Mouse (Mus musculus) macrophage (primary cell): ENCODE results near the gene Tmem53. TPM values are rescaled to one million over a fixed set of nuclear protein-coding genes. Genes with fewer than 3 reads are reported as not detected.

Experiments
- H3K27ac ChIP-seq: fragments of 350-480 bp; formaldehyde crosslinking; 2 replicates; pipeline ENCODE4 v1.9.0; 2021
- H3K36me3 ChIP-seq: fragments of 350-480 bp; formaldehyde crosslinking; 2 replicates; pipeline ENCODE4 v1.9.0; 2021; ENCODE audit errors: inconsistent target
- H3K4me3 ChIP-seq: fragments of 350-480 bp; formaldehyde crosslinking; 2 replicates; pipeline ENCODE4 v1.9.0; 2021; ENCODE audit errors: inconsistent target
- H3K79me2 ChIP-seq: fragments of 350-480 bp; formaldehyde crosslinking; 2 replicates; pipeline ENCODE4 v1.9.0; 2021; ENCODE audit errors: inconsistent target
- WGBS: methylation state at CpG from one replicate; pipeline ENCODE4 v1.1.7; 2026; ENCODE audit warnings: inconsistent platforms; ENCODE audit not compliant: missing documents; 5-methylcytosine and 5-hydroxymethylcytosine counted together
- polyA plus RNA-seq: library from polyadenylated mRNA; stranded (reverse); fragments of 250-400 nt; gene quantifications from 3 replicates; pipeline ENCODE4 v1.2.4, GENCODE M21; 2018; ENCODE audit warnings: inconsistent platforms

Gene Tmem53
- polyA plus RNA-seq, 1 experiment from 2014 or later: 0.20 TPM

DNA sequence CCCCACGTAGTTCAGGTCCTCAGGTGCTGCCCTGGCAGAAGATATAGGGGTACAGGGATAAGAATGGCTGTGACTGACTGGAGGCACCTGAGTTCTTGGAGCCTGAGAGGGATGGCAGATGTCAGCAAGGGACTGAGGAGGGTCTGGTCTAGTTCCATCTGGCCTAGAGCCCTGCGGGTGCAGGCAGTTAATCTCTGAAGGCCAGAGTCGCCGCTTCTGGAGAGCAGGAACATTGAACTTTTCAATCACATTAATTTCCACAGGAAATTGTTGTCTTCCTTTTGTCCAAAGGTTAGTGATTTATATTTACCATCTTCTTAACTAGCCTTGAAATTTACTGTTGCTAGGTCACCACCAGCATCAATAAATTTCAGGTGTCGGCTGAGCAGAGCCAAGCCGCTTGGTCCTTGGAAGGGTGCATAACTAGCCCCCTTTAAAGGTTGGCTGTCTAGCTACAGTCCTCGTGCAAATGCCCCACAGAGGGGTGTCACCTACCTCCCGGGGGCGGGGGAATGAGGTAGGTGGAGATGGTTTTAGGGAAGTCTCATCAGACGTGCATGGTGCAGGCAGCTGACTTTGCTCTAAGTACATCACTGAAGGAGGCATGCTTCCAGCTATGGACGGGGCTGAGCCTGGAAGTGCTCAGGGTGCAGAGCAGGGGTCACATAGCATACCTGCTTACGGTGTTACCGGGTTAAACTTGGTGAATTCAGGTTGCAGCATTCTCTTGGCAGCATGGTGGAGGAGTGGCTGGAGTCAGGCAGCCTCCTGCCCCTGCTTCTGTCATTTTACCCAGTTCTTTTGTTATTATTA lies 10.6 kb downstream of the Tmem53 start:
- no peaks in the 10 kb centered on the region for H3K36me3 ChIP-seq
- H3K4me3 ChIP-seq: no peak overlapping the region
- H3K79me2 ChIP-seq: no peaks in the 10 kb centered on the region
- WGBS: 72% methylated on average over 13 of the region's 13 CpGs
- no peak overlapping the region for H3K27ac ChIP-seq

DNA sequence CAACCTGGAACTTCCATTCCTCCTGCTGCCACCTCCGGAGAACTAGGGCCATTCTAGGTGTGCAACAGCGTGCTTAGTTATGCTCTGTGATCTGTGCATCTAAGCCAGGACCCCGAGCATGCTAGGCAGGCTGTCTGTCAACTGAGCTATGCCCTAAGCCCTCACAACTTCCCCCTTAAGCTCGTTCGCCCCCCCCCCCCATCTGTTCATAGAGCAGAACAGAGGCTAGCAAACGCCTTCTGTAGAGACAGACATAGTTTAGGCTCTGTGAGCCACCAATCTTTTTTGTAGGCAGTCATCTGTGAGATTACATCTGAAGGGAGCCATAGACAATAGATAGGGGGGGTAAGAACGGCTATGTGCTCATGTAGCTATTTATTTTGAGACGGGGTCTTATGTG lies 11.2 kb downstream of the Tmem53 start:
- WGBS: 85% methylated on average over 5 of the region's 8 CpGs

DNA sequence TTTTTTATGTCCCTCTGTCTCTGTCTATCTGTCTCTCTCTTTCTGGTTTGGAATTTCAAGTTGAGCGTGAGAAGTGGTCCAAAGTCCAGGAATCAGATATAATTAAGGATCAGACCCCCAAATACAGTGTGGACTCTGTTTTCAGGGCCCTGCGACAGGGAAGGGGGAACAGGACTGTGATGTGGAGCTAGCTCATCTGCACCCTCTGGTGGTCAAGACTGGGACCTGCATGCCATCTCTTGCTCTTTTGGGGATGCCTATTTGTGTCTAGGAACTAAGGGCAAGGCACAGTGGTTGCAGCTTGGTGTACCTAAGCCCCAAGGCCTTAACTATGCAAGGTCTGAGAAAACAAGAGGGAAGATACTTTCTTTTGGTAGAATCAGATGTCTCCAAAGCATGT lies 15.5 kb downstream of the Tmem53 start:
- Histone ChIP-seq H3K4me3 (no peak overlapping the region), H3K27ac (no peak overlapping the region), H3K79me2 (no peaks in the 10 kb centered on the region), H3K36me3 (peaks cover 6% of the 10 kb centered on the region; the same call in 1 of the 2 replicates)
- 6% methylated on average over 2 of the region's 2 CpGs for WGBS

More for the DNA sequence above, 11.2 kb downstream of the Tmem53 start:
- H3K4me3 ChIP-seq: no peak overlapping the region
- no peaks in the 10 kb centered on the region for H3K36me3 ChIP-seq
- no peak overlapping the region for H3K27ac ChIP-seq
- H3K79me2 ChIP-seq: no peaks in the 10 kb centered on the region

DNA sequence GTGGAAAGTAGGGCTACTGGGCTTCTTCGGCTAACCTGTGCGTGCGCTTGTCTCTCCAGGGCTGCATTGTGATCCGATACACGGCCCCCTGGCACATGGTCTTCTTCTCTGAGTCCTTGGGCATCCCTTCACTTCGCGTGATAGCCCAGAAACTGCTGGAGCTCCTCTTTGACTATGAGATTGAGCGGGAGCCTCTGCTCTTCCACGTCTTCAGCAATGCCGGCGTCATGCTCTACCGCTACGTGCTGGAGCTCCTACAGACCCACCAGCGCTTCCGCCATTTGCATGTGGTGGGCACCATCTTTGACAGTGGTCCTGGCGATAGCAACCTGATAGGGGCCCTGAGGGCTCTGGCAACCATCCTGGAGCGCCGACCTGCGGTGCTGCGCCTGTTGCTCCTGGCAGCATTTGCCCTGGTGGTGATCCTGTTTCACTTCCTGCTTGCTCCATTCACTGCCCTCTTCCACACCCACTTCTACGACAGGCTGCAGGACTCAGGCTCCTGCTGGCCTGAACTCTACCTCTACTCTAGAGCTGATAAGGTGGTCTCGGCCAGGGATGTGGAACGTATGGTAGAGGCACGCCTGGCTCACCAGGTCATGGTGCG lies 16.2 kb downstream of the Tmem53 start:
- H3K27ac ChIP-seq: no peak overlapping the region
- 79% methylated on average over 25 of the region's 25 CpGs for WGBS
- H3K79me2 ChIP-seq: no peaks in the 10 kb centered on the region
- no peak overlapping the region for H3K4me3 ChIP-seq
- H3K36me3 ChIP-seq: peaks cover 13% of the 10 kb centered on the region

DNA sequence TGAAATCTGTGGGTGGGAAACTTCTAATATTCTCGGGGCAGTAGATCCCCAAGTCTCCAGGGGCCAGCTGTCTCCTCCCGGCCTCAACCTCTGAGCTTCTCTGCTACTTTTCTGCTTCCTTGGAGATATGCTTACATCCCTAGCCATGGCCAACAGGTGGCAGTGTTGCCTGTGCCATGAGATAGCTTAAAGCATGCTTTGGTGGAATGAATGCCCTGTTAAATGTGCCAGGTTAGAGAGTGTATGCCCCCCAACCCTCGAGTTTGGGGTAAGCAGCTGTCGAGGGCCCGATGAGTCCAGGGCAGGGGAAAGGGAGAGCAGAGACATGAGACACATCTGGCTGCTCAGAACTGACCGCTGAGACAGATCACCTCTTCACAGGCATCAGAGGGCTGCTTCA lies 18.5 kb downstream of the Tmem53 start:
- 24% methylated on average over 6 of the region's 6 CpGs for WGBS
- no peak overlapping the region for H3K4me3 ChIP-seq
- H3K79me2 ChIP-seq: no peaks in the 10 kb centered on the region
- H3K27ac ChIP-seq: no peak overlapping the region
- peaks cover 35% of the 10 kb centered on the region for H3K36me3 ChIP-seq

DNA sequence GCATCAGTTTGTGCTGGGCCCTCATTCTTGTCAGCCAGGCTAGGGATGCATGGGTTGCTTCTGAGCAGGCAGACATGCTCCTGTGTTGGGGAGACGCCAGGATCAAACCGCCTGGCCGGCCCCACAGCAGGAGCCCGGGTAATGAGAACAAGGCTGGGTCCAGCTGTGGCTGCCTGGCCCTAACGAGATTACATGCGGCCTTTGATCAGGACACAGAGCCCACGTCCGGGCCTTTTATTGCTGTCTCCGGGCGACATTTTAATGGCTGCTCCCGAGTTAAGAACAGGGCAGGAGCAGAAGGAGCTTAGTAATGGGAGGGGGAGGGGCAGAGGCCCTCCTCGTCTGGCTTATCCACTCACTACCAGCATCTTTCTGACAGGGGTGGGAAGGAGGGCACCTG lies 20.7 kb downstream of the Tmem53 start:
- Histone ChIP-seq H3K36me3 (peaks cover 57% of the 10 kb centered on the region), H3K4me3 (no peak overlapping the region), H3K79me2 (no peaks in the 10 kb centered on the region), H3K27ac (no peak overlapping the region)
- WGBS: 91% methylated on average over 12 of the region's 12 CpGs

DNA sequence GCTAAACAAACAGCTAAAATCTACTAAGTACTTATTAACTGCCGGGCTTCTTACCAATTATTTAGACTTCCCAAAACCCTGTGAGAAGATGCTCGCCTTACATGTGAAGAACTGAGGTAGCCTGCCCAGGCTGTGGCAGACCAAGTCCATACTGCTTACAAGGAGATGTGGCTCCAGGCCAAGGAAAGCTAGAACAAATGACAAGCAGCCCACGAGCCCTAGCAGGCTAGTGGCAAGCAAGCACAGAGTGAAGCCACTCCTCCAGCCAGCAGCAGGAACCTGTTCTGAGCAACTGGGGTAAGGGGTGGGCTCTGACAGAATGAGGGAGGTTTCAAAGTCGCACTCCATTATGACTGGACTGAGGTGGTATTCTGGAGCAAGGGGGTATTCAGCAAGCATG lies 23.0 kb downstream of the Tmem53 start:
- Histone ChIP-seq H3K4me3 (no peak overlapping the region), H3K36me3 (peaks cover 79% of the 10 kb centered on the region), H3K27ac (no peak overlapping the region), H3K79me2 (no peaks in the 10 kb centered on the region)
- WGBS: 90% methylated on average over 4 of the region's 4 CpGs

DNA sequence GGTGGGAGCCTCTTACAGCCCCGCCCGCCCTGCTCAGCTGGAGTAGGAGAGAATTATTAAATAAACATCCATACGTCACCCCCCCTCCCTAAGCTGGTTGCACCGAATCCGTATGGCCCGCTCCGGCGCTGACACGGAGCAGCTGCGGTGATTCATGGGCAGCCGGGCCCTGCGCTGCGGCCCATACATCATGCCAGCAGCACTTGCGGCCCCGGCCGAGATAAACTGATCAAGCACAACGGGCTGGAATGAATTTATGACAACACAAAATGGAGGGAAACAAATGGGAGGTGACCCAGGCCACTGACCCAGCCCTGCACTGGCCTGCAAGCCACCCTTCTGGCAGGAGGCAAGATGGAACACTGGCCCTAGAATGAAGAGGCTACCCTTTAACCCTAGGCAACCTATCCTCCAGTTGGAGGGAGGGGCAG lies 24.5 kb downstream of the Tmem53 start:
- 97% methylated on average over 17 of the region's 17 CpGs for WGBS
- H3K27ac ChIP-seq: no peak overlapping the region

DNA sequence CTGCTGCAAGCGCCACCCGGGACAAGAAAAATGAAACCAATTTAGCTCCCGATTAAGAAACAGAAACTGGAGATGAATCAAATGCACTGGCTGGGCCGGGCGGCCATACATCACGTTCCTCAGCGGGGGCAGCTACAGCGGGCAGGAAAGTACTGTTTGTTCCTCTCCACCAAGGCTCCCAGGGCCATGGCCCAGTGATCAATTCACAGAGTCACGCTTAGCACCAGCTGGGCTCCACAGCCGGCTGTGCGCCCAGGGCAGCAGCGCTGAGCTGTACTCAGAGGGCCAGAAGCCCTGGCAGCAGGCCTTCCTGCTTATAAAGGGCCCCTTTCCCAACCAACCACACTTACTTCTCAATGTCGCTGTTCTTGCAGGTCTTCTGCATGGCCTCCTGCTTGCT lies 25.3 kb downstream of the Tmem53 start:
- Histone ChIP-seq H3K36me3 (peaks cover 99% of the 10 kb centered on the region), H3K4me3 (no peak overlapping the region), H3K27ac (no peak overlapping the region), H3K79me2 (no peaks in the 10 kb centered on the region; the same call in 1 of the 2 replicates)
- 97% methylated on average over 13 of the region's 13 CpGs for WGBS

More for the DNA sequence above, 24.5 kb downstream of the Tmem53 start:
- Histone ChIP-seq H3K36me3 (peaks cover 95% of the 10 kb centered on the region), H3K79me2 (no peaks in the 10 kb centered on the region; the same call in 1 of the 2 replicates), H3K4me3 (no peak overlapping the region)

DNA sequence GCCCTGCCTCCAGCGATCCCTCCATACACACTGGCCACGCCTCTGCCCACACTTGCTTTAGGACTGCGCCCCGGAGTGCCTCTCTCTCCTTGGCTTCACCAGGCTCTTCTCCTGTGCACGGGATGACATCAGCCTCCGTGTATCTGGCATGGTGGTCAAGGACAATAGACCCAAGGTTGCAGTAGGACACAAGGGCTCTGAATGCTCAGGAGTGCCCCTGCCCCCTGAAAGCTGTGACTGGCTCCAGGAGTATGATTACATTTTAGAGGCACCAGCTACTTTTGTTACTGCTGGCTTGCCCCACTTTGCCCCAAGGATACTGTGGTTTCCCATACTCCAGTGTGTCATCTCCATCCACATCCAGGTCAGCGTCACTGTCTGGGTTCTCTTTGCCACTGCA lies 25.9 kb downstream of the Tmem53 start:
- Histone ChIP-seq H3K79me2 (no peaks in the 10 kb centered on the region; the same call in 1 of the 2 replicates), H3K36me3 (peaks cover 99% of the 10 kb centered on the region), H3K4me3 (no peak overlapping the region), H3K27ac (no peak overlapping the region)
- WGBS: 98% methylated on average over 7 of the region's 7 CpGs

DNA sequence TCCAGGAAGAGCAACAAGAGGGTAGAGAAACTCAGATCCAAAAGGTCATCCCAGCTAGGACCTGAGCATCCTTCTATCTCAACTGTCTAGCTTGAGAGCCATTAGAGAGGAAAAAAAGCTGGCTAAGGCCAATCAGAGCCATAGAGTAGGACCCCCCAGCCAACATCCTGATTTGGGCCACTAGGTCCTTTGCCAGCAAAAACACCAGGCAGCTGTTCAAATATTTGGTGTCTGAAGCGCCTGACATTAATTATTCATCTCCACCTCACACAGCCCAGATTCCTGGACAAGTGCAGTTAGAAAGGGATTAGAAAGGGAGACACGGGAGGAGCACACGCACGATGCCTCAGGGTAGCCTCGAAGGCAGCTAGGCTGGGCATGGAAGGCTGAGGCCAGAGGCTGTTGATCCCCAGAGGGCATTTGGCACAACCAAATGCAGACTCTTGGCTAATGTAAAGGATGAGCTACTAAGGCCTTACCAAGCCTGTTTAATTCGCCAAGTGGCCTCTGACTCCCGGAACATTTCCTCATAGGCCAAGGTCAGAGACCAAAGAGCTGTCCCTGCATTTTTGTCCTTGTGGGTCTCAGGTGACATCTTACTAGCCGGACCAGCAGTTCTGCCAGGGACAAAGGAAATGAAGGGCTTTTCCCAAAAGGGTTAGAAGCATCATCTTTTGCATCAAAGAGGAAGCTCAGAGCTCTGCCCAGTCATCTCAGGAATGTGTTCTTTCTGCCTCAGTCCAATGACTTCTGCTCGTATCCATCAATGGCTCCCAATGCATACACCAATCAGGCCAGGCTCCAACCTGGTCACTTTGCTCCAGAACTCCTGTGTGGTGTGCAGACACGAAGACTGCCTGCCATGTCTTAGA lies 26.9 kb downstream of the Tmem53 start:
- no peaks in the 10 kb centered on the region; the same call in 1 of the 2 replicates for H3K79me2 ChIP-seq
- peaks cover 95% of the 10 kb centered on the region for H3K36me3 ChIP-seq
- 96% methylated on average over 10 of the region's 10 CpGs for WGBS
- no peak overlapping the region for H3K4me3 ChIP-seq
- no peak overlapping the region for H3K27ac ChIP-seq

DNA sequence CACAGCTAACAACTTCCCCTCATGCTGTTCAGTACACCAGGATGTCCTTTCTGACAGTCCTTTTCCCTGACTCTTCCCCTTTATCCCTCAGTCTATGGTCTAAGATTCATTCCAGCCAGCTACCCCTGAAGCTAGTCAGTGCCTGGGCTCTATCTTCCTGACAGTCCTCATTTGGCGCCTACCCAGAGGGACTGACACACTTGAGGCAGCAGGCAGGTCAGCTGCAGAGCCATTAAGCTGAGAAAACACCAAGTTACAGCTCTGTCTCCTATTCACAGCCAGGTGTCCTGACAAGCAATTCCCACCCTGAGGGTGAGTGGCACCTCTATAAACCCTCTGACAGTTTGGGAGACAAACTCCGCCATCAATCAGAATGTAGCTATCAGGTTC lies 27.5 kb downstream of the Tmem53 start:
- no peaks in the 10 kb centered on the region; the same call in 1 of the 2 replicates for H3K79me2 ChIP-seq
- H3K27ac ChIP-seq: no peak overlapping the region
- no peak overlapping the region for H3K4me3 ChIP-seq
- H3K36me3 ChIP-seq: peaks cover 96% of the 10 kb centered on the region
- 100% methylated on average over 2 of the region's 2 CpGs for WGBS

DNA sequence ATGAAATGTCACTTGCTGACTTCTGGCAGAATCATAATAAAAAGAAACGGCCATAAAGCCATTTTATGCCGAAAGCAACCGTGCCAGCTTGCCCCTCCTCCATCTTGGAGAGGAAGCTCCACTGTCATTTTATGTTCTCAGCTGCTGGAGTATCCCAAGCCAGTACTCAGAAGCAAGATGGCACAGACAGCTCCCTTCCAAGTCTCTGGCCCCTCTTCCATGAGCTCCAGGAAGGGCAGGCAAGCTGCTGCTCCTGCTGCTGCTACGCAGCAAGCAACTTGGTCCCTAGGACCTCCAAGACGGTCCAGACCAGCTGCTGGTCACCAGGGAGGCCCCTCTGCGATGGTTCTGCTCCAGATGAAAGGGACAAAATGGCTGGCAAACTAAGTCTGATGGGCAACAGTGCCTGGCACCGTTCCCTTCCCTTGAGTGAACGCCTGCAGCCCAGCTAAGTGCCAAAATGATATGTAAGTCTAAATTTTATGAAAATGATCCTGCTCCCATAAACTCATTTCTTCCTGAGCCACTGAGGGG lies 28.7 kb downstream of the Tmem53 start:
- no peak overlapping the region for H3K4me3 ChIP-seq
- H3K27ac ChIP-seq: no peak overlapping the region
- H3K79me2 ChIP-seq: peaks cover 2% of the 10 kb centered on the region; the same call in 1 of the 2 replicates
- WGBS: 92% methylated on average over 8 of the region's 8 CpGs
- H3K36me3 ChIP-seq: peaks cover 96% of the 10 kb centered on the region

DNA sequence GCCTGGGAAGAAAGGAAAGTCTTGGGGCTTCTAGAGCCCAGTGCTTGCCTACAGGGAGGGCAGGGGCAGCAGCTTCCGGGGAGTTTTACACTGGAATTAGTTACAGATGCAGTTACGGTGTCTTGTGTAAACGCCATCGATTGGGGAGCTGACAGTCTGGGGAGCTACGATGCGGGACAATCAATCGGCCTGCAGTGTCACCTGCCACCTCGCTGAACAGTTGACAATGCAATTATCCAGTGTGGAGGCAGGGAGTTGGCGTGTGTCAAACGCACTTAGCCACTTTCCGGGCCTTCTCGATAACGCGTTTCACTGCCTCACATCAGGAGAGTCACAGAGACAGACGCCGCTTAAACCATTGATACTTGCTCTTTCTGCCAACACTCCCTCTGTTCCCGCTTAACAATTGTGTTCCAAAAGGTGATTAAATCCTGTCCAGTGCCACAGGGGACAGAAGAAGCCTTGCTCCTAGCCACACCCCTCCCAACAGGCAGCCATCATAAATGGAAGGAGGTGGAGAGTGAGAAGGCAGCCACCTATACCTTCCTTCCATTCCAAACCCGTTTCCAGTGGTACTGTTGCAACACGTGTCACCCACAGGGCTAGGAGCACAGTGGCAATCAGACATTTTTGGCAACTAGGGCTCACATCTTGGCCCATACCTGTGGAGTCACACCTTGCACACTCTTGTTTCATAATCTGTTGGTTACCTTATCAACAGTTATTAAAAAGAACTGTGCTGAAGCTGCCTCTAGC lies 29.5 kb downstream of the Tmem53 start:
- peaks cover 10% of the 10 kb centered on the region; the same call in 1 of the 2 replicates for H3K79me2 ChIP-seq
- 89% methylated on average over 19 of the region's 19 CpGs for WGBS
- H3K4me3 ChIP-seq: no peak overlapping the region
- H3K36me3 ChIP-seq: peaks cover 96% of the 10 kb centered on the region
- H3K27ac ChIP-seq: no peak overlapping the region
